Mouse (Mus musculus) liver, postnatal 0 days (tissue): ENCODE measurements around the gene Ric8a. TPM values are rescaled to one million over a fixed set of nuclear protein-coding genes. Genes with fewer than 3 reads are reported as not detected.

Experiments used
- ATAC-seq: fragments of 200-750 bp; cut with Nextera tagmentation; 2 replicates; pipeline ENCODE4 v1.8.0; 2017; ENCODE audit warnings: mild to moderate bottlenecking, moderate library complexity
- DNase-seq: peaks from one replicate; pipeline ENCODE4 v3.0.0-alpha.2; 2016
- H3K27ac ChIP-seq: fragments of 300-500 bp; sonication (generic); 2 replicates; pipeline ENCODE4 v1.5.1; 2014; ENCODE audit warnings: antibody characterized with exemption, moderate library complexity, mild to moderate bottlenecking, low read depth
- H3K27me3 ChIP-seq: fragments of 300-500 bp; sonication (generic); 2 replicates; pipeline ENCODE4 v1.6.1; 2014; ENCODE audit warnings: low read length, control low read depth, mixed read lengths; ENCODE audit not compliant: insufficient read depth
- H3K36me3 ChIP-seq: fragments of 300-500 bp; sonication (generic); replicated peaks from 2 replicates; pipeline ENCODE4 v1.6.1; 2014; ENCODE audit warnings: mild to moderate bottlenecking, control low read depth, low read length, moderate library complexity, mixed read lengths; ENCODE audit not compliant: insufficient read depth
- H3K4me1 ChIP-seq: fragments of 300-500 bp; sonication (generic); 2 replicates; pipeline ENCODE4 v1.6.1; 2014; ENCODE audit warnings: antibody characterized with exemption, mild to moderate bottlenecking, control low read depth; ENCODE audit not compliant: insufficient read depth
- H3K4me2 ChIP-seq: fragments of 300-500 bp; sonication (generic); 2 replicates; pipeline ENCODE4 v1.6.1; 2014; ENCODE audit warnings: low read depth, mild to moderate bottlenecking, low read length, moderate library complexity, mixed read lengths
- H3K4me3 ChIP-seq: fragments of 300-500 bp; sonication (generic); 2 replicates; pipeline ENCODE4 v1.5.1; 2014; ENCODE audit warnings: low read depth, low read length
- H3K9ac ChIP-seq: fragments of 300-500 bp; sonication (generic); replicated peaks from 2 replicates; pipeline ENCODE4 v1.6.1; 2014; ENCODE audit warnings: mild to moderate bottlenecking, moderate library complexity
- H3K9me3 ChIP-seq: fragments of 300-500 bp; sonication (generic); 2 replicates; pipeline ENCODE4 v1.6.1; 2016; ENCODE audit warnings: mild to moderate bottlenecking, control low read depth, low read length, mixed read lengths
- CTCF ChIP-seq: sonication (generic); IDR thresholded peaks from 2 replicates; pipeline ENCODE4 v1.5.1; 2016; ENCODE audit warnings: antibody characterized with exemption, low read depth
- EP300 ChIP-seq: IDR thresholded peaks from 2 replicates; pipeline ENCODE4 v1.6.1; 2016; ENCODE audit warnings: antibody characterized with exemption, low read depth, mild to moderate bottlenecking
- WGBS: fragments of 180-500 bp; shearing (Covaris S2); extraction: QIAGEN DNeasy Blood & Tissue Kit; methylation state at CpG from one replicate; pipeline ENCODE4 v1.1.7; 2014; ENCODE audit not compliant: insufficient replicate concordance; 5-methylcytosine and 5-hydroxymethylcytosine counted together
- polyA plus RNA-seq: library from polyadenylated mRNA; unstranded; fragments of >200 nt; fragmentation: Nextera tagmentation; extraction: Ambion mirVana; gene quantifications from 2 replicates; pipeline ENCODE4 v1.2.1, GENCODE M21; 2015

The Ric8a gene
- polyA plus RNA-seq, 1 experiment from 2014 or later, result 17.1 TPM

- Histone ChIP-seq H3K27ac (no peak overlapping the region), H3K9me3 (no peaks in the 10 kb centered on the region), H3K4me1 (peaks cover 25% of the 10 kb centered on the region), H3K4me3 (no peak overlapping the region), H3K36me3 (peaks cover 63% of the 10 kb centered on the region), H3K4me2 (peak overlapping the region; percentile 85), H3K9ac (peak overlapping the region; percentile 90; the same call in 1 of the 2 replicates), H3K27me3 (no peaks in the 10 kb centered on the region)
- TF ChIP-seq EP300, result no peak
- no peak for TF ChIP-seq CTCF
- ATAC-seq (no peak), DNase-seq (no peak)
- WGBS, result 84% methylated on average over 8 of the region's 8 CpGs
These were observed 2.0 kb downstream of the Ric8a start for GRCm38 (mm10) chr7:140858746-140859145.

- ATAC-seq (no peak), DNase-seq (no peak)
- H3K27me3 ChIP-seq, result no peaks in the 10 kb centered on the region
- H3K9ac ChIP-seq, result no peak overlapping the region
- no peak overlapping the region for H3K4me2 ChIP-seq
- 78% methylated on average over 6 of the region's 6 CpGs for WGBS
- TF ChIP-seq CTCF (no peak), EP300 (no peak)
- H3K4me1 ChIP-seq, result peaks cover 16% of the 10 kb centered on the region
- H3K27ac ChIP-seq, result no peak overlapping the region
- H3K4me3 ChIP-seq, result no peak overlapping the region
- no peaks in the 10 kb centered on the region for H3K9me3 ChIP-seq
- peaks cover 60% of the 10 kb centered on the region for H3K36me3 ChIP-seq
These were observed 3.2 kb downstream of the Ric8a start for GRCm38 (mm10) chr7:140859997-140860396.

- no peak overlapping the region for H3K4me2 ChIP-seq
- no peak for DNase-seq
- WGBS, result 82% methylated on average over 5 of the region's 5 CpGs
- H3K9me3 ChIP-seq, result no peaks in the 10 kb centered on the region
- no peak for ATAC-seq
- H3K27me3 ChIP-seq, result no peaks in the 10 kb centered on the region
- H3K36me3 ChIP-seq, result peaks cover 61% of the 10 kb centered on the region
- no peak overlapping the region for H3K9ac ChIP-seq
- no peak overlapping the region for H3K4me3 ChIP-seq
- peaks cover 12% of the 10 kb centered on the region for H3K4me1 ChIP-seq
- no peak overlapping the region for H3K27ac ChIP-seq
- TF ChIP-seq EP300 (no peak), CTCF (no peak)
These were observed 4.0 kb downstream of the Ric8a start for GRCm38 (mm10) chr7:140860728-140861127.

GRCm38 (mm10) chr7:140864761-140865160 lies 8.0 kb downstream of the Ric8a start:
- WGBS, result 89% methylated on average over 12 of the region's 12 CpGs
- no peak overlapping the region for H3K27ac ChIP-seq
- no peak overlapping the region for H3K4me3 ChIP-seq
- H3K9me3 ChIP-seq, result no peaks in the 10 kb centered on the region
- no peak for DNase-seq
- H3K9ac ChIP-seq, result no peak overlapping the region
- H3K36me3 ChIP-seq, result peaks cover 70% of the 10 kb centered on the region
- H3K27me3 ChIP-seq, result no peaks in the 10 kb centered on the region
- no peaks in the 10 kb centered on the region for H3K4me1 ChIP-seq
- no peak for ATAC-seq
- no peak overlapping the region for H3K4me2 ChIP-seq
- TF ChIP-seq CTCF (no peak), EP300 (no peak)

GRCm38 (mm10) chr7:140874224-140874623 lies 17.5 kb downstream of the Ric8a start:
- DNase-seq, result no peak
- Histone ChIP-seq H3K9me3 (no peaks in the 10 kb centered on the region), H3K9ac (no peak overlapping the region), H3K36me3 (peaks cover 39% of the 10 kb centered on the region), H3K27me3 (no peaks in the 10 kb centered on the region), H3K4me2 (no peak overlapping the region), H3K4me3 (no peak overlapping the region), H3K27ac (peak overlapping the region; percentile 48; the same call in 1 of the 2 replicates), H3K4me1 (peaks cover 14% of the 10 kb centered on the region)
- peak; percentile 46; the same call in 1 of the 2 replicates for ATAC-seq
- 44% methylated on average over 4 of the region's 4 CpGs for WGBS
- TF ChIP-seq CTCF (no peak), EP300 (no peak)

GRCm38 (mm10) chr7:140877364-140877763 lies 20.6 kb downstream of the Ric8a start:
- H3K4me3 ChIP-seq, result no peak overlapping the region
- DNase-seq, result no peak
- H3K4me2 ChIP-seq, result no peak overlapping the region
- peaks cover 20% of the 10 kb centered on the region for H3K4me1 ChIP-seq
- ATAC-seq, result no peak
- no peak for TF ChIP-seq EP300
- no peak for TF ChIP-seq CTCF
- no peak overlapping the region for H3K27ac ChIP-seq
- 48% methylated on average over 6 of the region's 6 CpGs for WGBS
- no peak overlapping the region for H3K9ac ChIP-seq
- peaks cover 25% of the 10 kb centered on the region for H3K36me3 ChIP-seq
- no peaks in the 10 kb centered on the region for H3K27me3 ChIP-seq
- no peaks in the 10 kb centered on the region for H3K9me3 ChIP-seq

GRCm38 (mm10) chr7:140879355-140879754 lies 22.6 kb downstream of the Ric8a start:
- WGBS, result 32% methylated on average over 7 of the region's 7 CpGs
- ATAC-seq (no peak), DNase-seq (no peak)
- TF ChIP-seq CTCF (no peak), EP300 (no peak)
- H3K36me3 ChIP-seq, result peaks cover 23% of the 10 kb centered on the region
- peak overlapping the region; percentile 93 for H3K27ac ChIP-seq
- H3K27me3 ChIP-seq, result no peaks in the 10 kb centered on the region
- H3K4me3 ChIP-seq, result no peak overlapping the region
- peak overlapping the region; percentile 89 for H3K4me2 ChIP-seq
- H3K9ac ChIP-seq, result peak overlapping the region; percentile 47
- no peaks in the 10 kb centered on the region for H3K9me3 ChIP-seq
- H3K4me1 ChIP-seq, result peaks cover 25% of the 10 kb centered on the region
